Mouse (Mus musculus) lung, embryonic 14.5 days (tissue): ENCODE data around the gene Bfsp2. TPM values are rescaled to one million over a fixed set of nuclear protein-coding genes. Genes with fewer than 3 reads are reported as not detected.

ENCODE experiments used
- ATAC-seq: fragments of 200-750 bp; cut with Nextera tagmentation; 2 replicates; pipeline ENCODE4 v1.8.0; 2017; ENCODE audit warnings: mild to moderate bottlenecking, moderate TSS enrichment, moderate library complexity; ENCODE audit not compliant: insufficient read depth
- DNase-seq: peaks from one replicate; pipeline ENCODE4 v3.0.0-alpha.2; 2015
- H3K27ac ChIP-seq: fragments of 300-500 bp; sonication (generic); 2 replicates; pipeline ENCODE4 v1.5.1; 2014; ENCODE audit warnings: low read depth, mild to moderate bottlenecking, moderate library complexity
- H3K27me3 ChIP-seq: fragments of 300-500 bp; sonication (generic); 2 replicates; pipeline ENCODE4 v1.6.1; 2014; ENCODE audit warnings: low read length, control low read depth; ENCODE audit not compliant: insufficient read depth
- H3K36me3 ChIP-seq: fragments of 300-500 bp; sonication (generic); 2 replicates; pipeline ENCODE4 v1.6.1; 2014; ENCODE audit warnings: control low read depth; ENCODE audit not compliant: insufficient read depth
- H3K4me1 ChIP-seq: fragments of 300-500 bp; sonication (generic); 2 replicates; pipeline ENCODE4 v1.6.1; 2014; ENCODE audit warnings: antibody characterized with exemption, control low read depth; ENCODE audit not compliant: insufficient read depth
- H3K4me2 ChIP-seq: fragments of 300-500 bp; sonication (generic); 2 replicates; pipeline ENCODE4 v1.6.1; 2014; ENCODE audit warnings: mild to moderate bottlenecking
- H3K4me3 ChIP-seq: fragments of 300-500 bp; sonication (generic); 2 replicates; pipeline ENCODE4 v1.5.1; 2014; ENCODE audit warnings: low read depth, low read length
- H3K9ac ChIP-seq: fragments of 300-500 bp; sonication (generic); 2 replicates; pipeline ENCODE4 v1.6.1; 2014
- H3K9me3 ChIP-seq: fragments of 300-500 bp; sonication (generic); 2 replicates; pipeline ENCODE4 v1.6.1; 2016; ENCODE audit warnings: low read depth, low read length, control low read depth
- CTCF ChIP-seq: IDR thresholded peaks from 2 replicates; pipeline ENCODE4 v1.5.1; 2016; ENCODE audit warnings: antibody characterized with exemption, low read depth
- WGBS: fragments of 180-500 bp; shearing (Covaris S2); extraction: QIAGEN DNeasy Blood & Tissue Kit; methylation state at CpG from one replicate; pipeline ENCODE4 v1.1.7; 2014; 5-methylcytosine and 5-hydroxymethylcytosine counted together
- polyA plus RNA-seq: library from polyadenylated mRNA; unstranded; fragments of >200 nt; fragmentation: Nextera tagmentation; extraction: Ambion mirVana; gene quantifications from 2 replicates; pipeline ENCODE4 v1.2.1, GENCODE M21; 2014

Bfsp2 gene
- polyA plus RNA-seq, 1 experiment from 2014 or later: 0.50 TPM

- H3K4me3 ChIP-seq: no peak overlapping the region
- no peak overlapping the region for H3K27ac ChIP-seq
- no peak overlapping the region for H3K9ac ChIP-seq
- WGBS: 59% methylated on average over 8 of the region's 8 CpGs
- TF ChIP-seq CTCF: no peak
- H3K36me3 ChIP-seq: no peaks in the 10 kb centered on the region
- H3K9me3 ChIP-seq: no peaks in the 10 kb centered on the region
- H3K4me1 ChIP-seq: no peaks in the 10 kb centered on the region
- DNase-seq: no peak
- no peak overlapping the region for H3K4me2 ChIP-seq
- H3K27me3 ChIP-seq: no peaks in the 10 kb centered on the region
- ATAC-seq: no peak
Observed at GRCm38 (mm10) chr9:103498699-103499098, 18.5 kb upstream of the Bfsp2 start.

GRCm38 (mm10) chr9:103495391-103495790 lies 15.2 kb upstream of the Bfsp2 start:
- no peak for ATAC-seq
- H3K27me3 ChIP-seq: no peaks in the 10 kb centered on the region
- H3K4me2 ChIP-seq: no peak overlapping the region
- DNase-seq: no peak
- TF ChIP-seq CTCF: no peak
- H3K9me3 ChIP-seq: no peaks in the 10 kb centered on the region
- WGBS: 75% methylated on average over 11 of the region's 11 CpGs
- no peaks in the 10 kb centered on the region for H3K4me1 ChIP-seq
- no peak overlapping the region for H3K9ac ChIP-seq
- no peak overlapping the region for H3K27ac ChIP-seq
- H3K36me3 ChIP-seq: no peaks in the 10 kb centered on the region
- H3K4me3 ChIP-seq: no peak overlapping the region

- WGBS: 36% methylated on average over 7 of the region's 7 CpGs
Observed at GRCm38 (mm10) chr9:103494346-103495020, 14.3 kb upstream of the Bfsp2 start.

GRCm38 (mm10) chr9:103491985-103492384 lies 11.8 kb upstream of the Bfsp2 start:
- Histone ChIP-seq H3K9ac (no peak overlapping the region), H3K27ac (no peak overlapping the region), H3K4me2 (no peak overlapping the region), H3K36me3 (no peaks in the 10 kb centered on the region), H3K9me3 (no peaks in the 10 kb centered on the region), H3K4me1 (no peaks in the 10 kb centered on the region), H3K4me3 (no peak overlapping the region), H3K27me3 (no peaks in the 10 kb centered on the region)
- ATAC-seq: no peak
- no peak for DNase-seq
- WGBS: 70% methylated on average over 8 of the region's 8 CpGs
- TF ChIP-seq CTCF: no peak

More at GRCm38 (mm10) chr9:103494346-103495020, 14.3 kb upstream of the Bfsp2 start:
- Histone ChIP-seq H3K4me3 (no peak overlapping the region), H3K9me3 (no peaks in the 10 kb centered on the region), H3K36me3 (no peaks in the 10 kb centered on the region), H3K4me1 (no peaks in the 10 kb centered on the region), H3K27me3 (no peaks in the 10 kb centered on the region), H3K4me2 (no peak overlapping the region), H3K9ac (no peak overlapping the region), H3K27ac (no peak overlapping the region)
- peak; percentile 89 for DNase-seq
- TF ChIP-seq CTCF: peak; percentile 96
- ATAC-seq: peak; percentile 84

- no peak overlapping the region for H3K9ac ChIP-seq
- H3K27me3 ChIP-seq: no peaks in the 10 kb centered on the region
- H3K36me3 ChIP-seq: no peaks in the 10 kb centered on the region
- peak; percentile 97 for TF ChIP-seq CTCF
- H3K4me3 ChIP-seq: no peak overlapping the region
- WGBS: 23% methylated on average over 2 of the region's 2 CpGs
- H3K9me3 ChIP-seq: no peaks in the 10 kb centered on the region
- no peak overlapping the region for H3K4me2 ChIP-seq
- ATAC-seq: peak; percentile 59
- peaks cover 6% of the 10 kb centered on the region; the same call in 1 of the 2 replicates for H3K4me1 ChIP-seq
- peak; percentile 84 for DNase-seq
- no peak overlapping the region for H3K27ac ChIP-seq
Observed at GRCm38 (mm10) chr9:103490439-103490838, 10.2 kb upstream of the Bfsp2 start.

DNA sequence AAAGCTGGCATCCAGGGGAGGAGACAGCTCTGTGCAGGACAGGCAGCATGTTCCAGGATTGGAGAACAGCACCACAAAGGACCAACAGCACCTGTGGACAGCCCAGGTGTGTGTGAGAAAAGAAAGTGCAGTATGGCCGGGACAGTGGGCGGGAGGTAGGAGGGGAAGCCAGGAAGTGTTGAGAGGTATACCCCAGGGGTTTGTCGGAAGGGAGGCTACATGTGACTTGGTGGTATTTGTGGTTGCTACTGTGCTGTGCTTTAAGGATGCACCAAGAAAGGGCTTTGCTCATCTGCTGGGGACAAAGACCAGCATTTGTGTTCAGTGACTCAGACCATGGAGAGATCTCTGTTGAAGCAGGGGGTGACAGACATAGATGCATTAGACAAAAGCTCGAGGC lies 9.7 kb upstream of the Bfsp2 start:
- no peak overlapping the region for H3K4me3 ChIP-seq
- H3K9ac ChIP-seq: no peak overlapping the region
- no peak overlapping the region for H3K27ac ChIP-seq
- H3K27me3 ChIP-seq: no peaks in the 10 kb centered on the region
- ATAC-seq (no peak), DNase-seq (no peak)
- H3K36me3 ChIP-seq: no peaks in the 10 kb centered on the region
- no peak for TF ChIP-seq CTCF
- 68% methylated on average over 4 of the region's 4 CpGs for WGBS
- no peaks in the 10 kb centered on the region for H3K9me3 ChIP-seq
- peaks cover 8% of the 10 kb centered on the region; the same call in 1 of the 2 replicates for H3K4me1 ChIP-seq
- H3K4me2 ChIP-seq: no peak overlapping the region

DNA sequence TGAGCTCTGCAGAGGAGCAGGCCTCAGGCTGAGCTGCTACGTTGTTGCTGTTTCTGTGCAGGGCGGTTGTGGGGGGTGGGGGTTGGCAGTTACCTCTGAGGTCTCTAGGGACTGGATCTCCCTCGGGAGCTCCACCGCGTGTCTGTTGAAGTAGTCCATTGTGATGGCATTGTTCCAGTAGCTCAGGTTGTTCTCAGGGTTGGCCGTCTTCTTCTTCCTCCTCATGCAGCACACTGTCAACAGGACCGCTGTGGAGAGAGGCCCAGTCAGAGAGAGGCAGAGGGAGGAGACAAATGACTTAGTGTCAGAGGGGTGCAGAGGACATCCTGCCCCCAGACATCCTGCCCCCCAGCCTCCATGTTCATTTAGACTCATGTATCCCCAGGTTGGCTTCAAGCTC lies 8.9 kb upstream of the Bfsp2 start:
- H3K9ac ChIP-seq: no peak overlapping the region
- ATAC-seq: no peak

More for the DNA sequence above, 8.9 kb upstream of the Bfsp2 start:
- H3K4me2 ChIP-seq: no peak overlapping the region
- DNase-seq: no peak
- H3K9me3 ChIP-seq: no peaks in the 10 kb centered on the region
- H3K27ac ChIP-seq: no peak overlapping the region
- H3K36me3 ChIP-seq: no peaks in the 10 kb centered on the region
- no peak overlapping the region for H3K4me3 ChIP-seq
- no peak for TF ChIP-seq CTCF
- 45% methylated on average over 7 of the region's 7 CpGs for WGBS
- H3K27me3 ChIP-seq: no peaks in the 10 kb centered on the region
- H3K4me1 ChIP-seq: peaks cover 8% of the 10 kb centered on the region; the same call in 1 of the 2 replicates
